Mouse (Mus musculus) erythroid progenitor cell, adult 5-6 weeks (primary cell): ENCODE measurements around the gene Lrrc51. TPM values are rescaled to one million over a fixed set of nuclear protein-coding genes. Genes with fewer than 3 reads are reported as not detected.

Source experiments
- ATAC-seq: replicated peaks from 2 replicates; pipeline ENCODE4 v1.8.0; 2016; ENCODE audit warnings: moderate number of reproducible peaks, mild to moderate bottlenecking, moderate TSS enrichment, inconsistent platforms; ENCODE audit not compliant: poor library complexity, low FRiP score, severe bottlenecking
- total RNA-seq, 2 experiments: library from RNA; stranded (forward) in 1 of 2; stranded (reverse) in 1 of 2; fragments of 150-400 nt in 1 of 2; fragments of 186-747, 209-891 nt in 1 of 2; gene quantifications; 2 replicates each; pipeline versions ENCODE4 v1.2.3 to v1.2.4; 2015 to 2017; ENCODE audit warnings: low replicate concordance in 2 of 2

Lrrc51 gene
- total RNA-seq, 2 experiments from 2014 or later, result not detected

DNA sequence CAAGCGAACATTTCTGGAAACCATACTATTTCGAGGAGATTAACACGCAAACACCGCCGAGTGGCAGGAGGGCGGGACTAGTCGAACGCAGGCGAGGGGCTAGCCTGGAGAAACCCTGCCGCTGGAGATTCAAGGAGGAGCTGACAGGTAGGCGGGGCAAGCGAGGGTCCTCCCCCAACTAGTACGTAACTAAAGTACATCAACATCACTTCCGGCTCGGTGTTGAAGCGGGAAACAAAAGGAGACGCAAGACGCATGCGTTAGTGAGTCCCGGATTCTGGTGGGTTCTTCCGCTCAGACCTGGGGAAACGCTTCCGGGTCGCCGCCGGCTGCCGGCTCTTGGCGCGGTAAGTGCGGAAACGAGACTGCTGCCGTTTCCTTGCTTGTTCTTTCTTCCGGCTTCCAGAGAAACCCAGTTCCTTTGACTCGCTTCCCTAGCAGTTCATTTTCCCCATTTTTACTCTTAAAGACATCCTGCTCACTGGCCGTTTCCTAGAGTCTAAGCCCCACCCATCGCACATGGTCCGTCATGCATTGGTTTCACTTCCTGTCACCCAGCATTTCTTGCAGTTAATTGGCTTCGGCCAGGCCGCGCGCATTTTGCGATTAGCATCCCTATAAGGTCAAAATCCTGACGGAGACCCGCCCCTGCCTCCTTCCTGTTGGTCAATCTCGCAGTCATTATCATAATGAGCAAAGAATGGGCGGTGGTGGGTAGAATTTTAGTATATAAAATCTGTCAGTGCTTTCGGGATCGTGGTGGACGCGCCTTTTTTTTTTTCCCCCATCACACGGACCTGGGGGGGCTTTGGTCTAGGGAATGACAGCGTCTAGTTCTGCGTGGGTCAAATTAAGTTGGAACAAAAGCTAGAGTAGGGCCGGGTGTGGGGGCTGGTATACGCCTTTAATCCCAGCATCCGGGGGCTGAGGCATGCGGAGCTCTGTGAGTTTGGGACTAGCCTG, 37.3 kb downstream of the Lrrc51 start:
- ATAC-seq, result peak; percentile 93

- no peak for ATAC-seq
These were observed 38.0 kb downstream of the Lrrc51 start for GRCm38 (mm10) chr7:101895695-101896094.

DNA sequence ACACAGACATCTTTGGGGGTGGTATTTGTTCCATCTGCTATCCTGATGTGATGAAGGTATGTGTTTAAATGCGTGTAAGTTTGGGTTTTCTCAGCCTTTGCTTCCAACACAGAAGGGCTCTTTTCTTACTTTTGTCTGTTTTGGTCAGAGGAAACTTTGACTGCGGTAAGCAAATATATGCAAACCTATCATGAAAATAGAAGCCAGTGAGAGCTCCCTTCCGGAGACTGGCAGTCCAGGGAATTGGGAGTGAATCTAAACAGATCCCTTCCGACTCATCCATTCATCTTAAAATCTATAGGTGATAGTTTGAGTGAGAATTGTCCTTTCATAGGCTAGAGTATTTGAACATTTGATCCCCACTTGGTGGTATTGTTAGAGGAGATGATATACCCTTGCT, 45.2 kb downstream of the Lrrc51 start:
- no peak for ATAC-seq

DNA sequence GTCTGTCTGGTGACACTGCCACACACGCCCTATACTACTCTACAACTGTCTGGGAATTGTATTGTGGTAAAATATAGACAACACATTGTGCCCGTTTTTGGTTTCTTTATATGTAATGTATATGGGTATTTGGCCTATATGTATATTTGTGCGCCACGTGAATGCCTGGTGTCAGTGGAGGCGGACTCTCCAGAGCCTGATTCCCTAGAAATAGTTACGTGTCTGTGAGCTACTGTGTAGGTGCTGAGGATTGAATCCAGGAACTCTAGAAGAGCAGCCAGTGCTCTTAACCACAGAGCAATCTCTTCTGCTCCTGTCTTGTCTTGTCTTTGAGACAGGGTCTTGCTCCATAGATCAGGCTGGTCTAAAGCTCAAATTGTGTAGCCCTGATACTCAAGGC, 47.4 kb downstream of the Lrrc51 start:
- ATAC-seq, result no peak

DNA sequence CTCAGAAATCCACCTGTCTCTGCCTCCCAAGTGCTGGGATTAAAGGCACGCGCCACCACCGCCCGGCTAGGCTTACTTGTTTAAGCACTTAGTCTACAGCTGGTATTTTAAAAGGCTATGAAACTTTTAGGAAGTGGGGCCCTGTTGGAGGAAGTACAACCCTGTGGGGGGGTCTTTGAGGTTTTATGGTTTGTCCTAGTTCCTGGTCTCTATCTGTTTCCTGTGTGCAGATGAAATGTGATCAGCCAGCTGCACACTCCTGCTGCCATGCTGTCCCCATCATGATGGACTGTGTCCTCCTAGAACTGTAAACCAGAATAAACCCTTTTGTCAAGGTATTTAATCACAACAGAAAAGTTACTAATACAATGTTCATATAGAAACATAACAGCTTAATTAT, 49.5 kb downstream of the Lrrc51 start:
- no peak for ATAC-seq

- ATAC-seq, result no peak
These were observed 51.1 kb downstream of the Lrrc51 start for GRCm38 (mm10) chr7:101882413-101883154.

DNA sequence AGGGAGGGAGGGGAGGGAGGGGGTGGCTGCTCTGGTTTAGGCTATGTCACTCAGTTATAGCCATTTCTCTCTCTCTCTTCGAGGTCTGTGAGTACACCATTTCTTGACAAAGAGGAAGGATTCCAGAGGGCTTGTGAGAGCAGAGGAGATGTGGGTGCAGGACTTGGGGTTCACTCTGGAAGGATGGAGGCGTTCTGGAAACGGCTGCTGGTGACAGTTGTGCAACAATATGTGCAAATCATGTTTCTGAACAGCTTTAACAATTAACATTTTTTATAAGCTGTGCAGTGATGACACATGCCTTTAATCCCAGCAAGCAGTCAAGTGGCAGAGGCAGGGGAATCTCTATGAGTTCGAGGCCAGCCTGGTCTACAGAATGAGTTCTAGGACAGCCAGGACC, 52.8 kb downstream of the Lrrc51 start:
- ATAC-seq, result no peak

- ATAC-seq, result no peak
These were observed 57.7 kb downstream of the Lrrc51 start for GRCm38 (mm10) chr7:101875978-101876377.

DNA sequence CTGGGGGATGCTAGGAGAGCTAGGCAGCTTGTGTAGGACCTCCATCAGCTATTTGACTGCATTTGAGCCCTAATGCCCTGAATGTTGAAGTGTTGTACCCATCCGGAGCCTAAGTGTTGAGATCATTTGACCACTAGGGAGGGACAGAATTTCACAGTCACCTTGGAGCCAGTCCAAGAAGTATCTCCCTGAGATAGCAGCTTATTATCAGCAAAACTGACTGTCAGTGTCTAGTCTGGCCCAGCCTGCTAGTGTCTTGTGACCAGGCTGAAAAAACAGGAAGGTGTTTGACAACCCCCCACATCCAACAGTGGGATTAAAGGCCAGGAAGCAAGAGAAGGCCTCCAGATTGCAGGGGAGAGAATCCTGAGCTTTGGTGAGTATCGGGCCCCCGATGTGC, 62.4 kb downstream of the Lrrc51 start:
- no peak; the same call in 1 of the 2 replicates for ATAC-seq

DNA sequence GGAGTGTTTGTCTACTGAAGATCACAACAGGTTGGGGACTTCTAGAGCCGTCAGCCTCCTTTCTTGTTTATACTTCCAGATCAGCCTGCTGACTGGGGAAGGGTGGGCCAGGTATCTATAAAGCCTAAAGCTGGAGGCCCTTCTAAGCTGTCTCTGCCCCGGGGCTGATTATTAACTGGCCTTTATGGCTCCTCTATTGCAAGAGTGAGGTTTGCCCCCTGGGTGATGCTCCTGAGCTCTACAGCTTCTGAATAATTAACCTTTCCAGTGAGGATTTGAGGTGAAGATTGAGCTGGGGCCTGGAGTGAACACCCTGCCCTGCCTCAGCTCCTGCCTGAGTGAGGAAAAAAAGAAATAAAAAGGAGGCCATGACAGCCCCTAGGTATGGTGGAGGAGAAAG, 63.1 kb downstream of the Lrrc51 start, which contains the start of gene Folr1:
Gene Folr1, minus strand, starts transcription at position 160 of the 400 bp plus-strand sequence.
- ATAC-seq, result no peak

- no peak for ATAC-seq
These were observed 64.6 kb downstream of the Lrrc51 start for GRCm38 (mm10) chr7:101869163-101869500.

DNA sequence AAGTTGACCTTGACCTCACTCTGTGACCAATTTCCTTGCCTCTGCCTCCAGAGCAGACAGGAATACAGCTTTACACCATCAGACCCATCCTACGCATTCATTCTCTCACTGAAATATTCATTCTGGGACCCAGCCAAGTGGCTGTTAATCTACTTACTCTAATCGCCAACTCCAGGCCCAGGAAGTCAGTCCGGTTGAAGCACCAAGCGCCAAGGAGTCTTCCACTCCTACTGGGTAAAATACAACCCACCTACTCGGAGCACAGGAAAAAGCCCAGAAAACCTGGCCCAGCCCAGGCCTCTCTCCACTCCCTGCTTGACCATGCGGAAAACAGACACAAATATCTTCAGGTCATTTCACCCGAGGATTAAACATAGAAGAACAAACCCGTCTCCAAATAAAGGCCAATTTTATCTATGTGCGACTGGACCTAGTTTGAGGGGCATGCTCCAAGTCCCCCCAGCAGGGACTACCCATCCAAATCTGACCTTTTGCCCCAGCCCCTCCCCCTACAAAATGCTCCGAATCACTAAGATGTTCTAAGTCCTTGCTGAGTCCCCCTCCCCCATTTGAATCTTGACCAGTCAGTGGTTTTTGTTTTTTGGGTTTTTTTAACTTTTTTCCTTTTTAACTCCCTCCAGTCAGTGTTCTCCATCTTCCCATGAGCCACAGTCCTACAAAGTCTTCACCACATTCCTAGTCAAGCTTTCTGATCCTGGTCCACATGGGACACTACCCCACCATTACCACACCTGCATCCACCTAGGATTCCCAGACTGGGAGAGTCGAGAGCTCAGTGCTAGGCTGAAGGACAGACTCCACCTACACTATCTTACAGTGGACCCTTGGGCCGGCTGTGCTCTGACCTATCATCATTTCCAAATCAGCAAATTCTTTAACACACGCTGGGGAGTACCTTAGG, 65.2 kb downstream of the Lrrc51 start:
- ATAC-seq, result peak; percentile 64

DNA sequence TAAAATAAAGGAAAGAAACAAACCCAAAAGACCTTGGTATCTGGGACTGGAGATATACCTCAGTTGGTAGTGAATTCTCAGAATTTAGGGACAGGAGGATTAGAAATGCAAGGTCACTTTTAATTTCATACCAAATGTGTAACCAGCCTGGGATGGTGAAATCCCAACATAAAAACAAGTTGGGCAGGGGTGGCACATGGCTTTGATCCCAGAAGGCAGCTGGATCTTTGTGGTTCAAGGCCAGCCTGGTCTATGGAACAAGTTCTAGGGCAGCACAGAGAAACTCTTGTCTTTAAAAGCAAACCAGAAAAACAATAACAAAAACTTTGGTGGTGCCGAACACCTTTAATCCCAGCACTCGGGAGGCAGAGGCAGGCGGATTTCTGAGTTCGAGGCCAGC, 66.2 kb downstream of the Lrrc51 start:
- ATAC-seq, result no peak

DNA sequence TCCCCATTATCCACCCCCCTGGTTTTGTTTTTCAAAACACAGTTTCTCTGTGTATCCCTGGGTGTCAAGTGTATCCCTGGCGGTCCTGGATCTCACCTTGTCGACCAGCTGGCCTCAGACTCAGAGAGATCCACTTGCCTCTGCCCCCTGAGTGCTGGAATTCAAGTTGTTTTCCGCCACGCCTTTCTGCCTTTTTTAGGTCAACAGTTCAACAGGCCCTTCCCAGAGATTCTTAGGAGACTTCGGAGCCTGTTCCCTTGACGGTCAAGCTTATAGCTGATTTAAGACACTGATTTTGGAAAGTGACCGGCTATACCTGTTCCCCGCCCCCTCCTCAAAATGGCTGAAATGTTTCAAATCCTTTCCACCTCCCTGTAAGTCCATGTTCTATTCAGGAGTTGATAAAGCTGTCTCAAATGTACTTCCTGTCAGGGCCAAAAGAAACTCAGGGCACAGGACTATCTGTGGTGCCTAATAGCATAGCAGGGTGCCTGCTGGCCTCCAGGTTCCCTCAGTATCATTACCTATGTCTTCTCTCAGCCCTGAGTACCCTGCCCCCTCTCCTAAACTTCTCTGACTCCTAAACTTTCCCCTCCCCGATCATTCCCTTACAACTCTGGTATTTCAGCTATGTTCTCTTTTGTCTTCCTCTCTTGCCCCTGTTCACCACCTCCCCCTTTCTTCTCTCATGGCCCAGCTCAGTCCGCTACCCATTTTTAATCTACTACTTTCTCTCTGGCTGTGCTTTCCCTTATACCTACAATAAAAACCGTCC, 67.0 kb downstream of the Lrrc51 start:
- no peak for ATAC-seq

DNA sequence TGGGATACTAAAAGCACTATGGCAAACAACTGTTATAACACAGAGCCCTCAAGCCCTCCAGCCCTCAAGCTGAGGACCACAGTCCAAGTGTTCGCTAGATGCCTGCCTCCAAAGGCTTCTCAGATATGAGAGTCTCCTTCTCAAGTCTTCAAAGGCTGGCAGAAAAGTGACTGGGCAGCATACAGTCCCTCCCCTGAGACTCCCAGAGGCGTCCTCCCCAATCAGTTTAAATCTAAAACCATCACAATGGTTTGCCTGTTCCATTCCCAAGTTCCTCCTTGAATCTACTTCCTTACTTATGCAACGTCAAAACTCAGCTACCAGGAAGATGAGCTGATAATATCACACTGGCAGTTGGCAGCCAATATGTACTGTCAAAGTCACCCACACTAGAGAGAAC, 70.3 kb downstream of the Lrrc51 start, which contains the start of gene Anapc15:
Gene Anapc15, plus strand, starts transcription at position 301 of the 400 bp plus-strand sequence.
- no peak for ATAC-seq
